In genomic region chr2:164786388-164786885, GRCm38 (mm10) we compare ENCODE assay signal across 7 mouse cellular contexts. TPM values are rescaled to one million over a fixed set of nuclear protein-coding genes. Genes with fewer than 3 reads are reported as not detected.
DNase-seq lines count a peak whose midpoint lies in the region; ATAC-seq and TF ChIP-seq lines count a peak whose summit lies in the region.

No protein-coding gene starts in this region.

- TF ChIP-seq CTCF in spleen, adult 2 months (IDR thresholded peaks at IDR 0.05; ENCODE audit: extremely low read depth, insufficient read depth, insufficient read length, insufficient replicate concordance), result no peak

- no peak for TF ChIP-seq POLR2A in spleen, adult 2 months (IDR thresholded peaks at IDR 0.05; ENCODE audit: low read depth, low read length)

- peak overlapping the region; percentile 75 for H3K9ac ChIP-seq in limb, embryonic 12.5 days (replicated peaks)
- peak overlapping the region; percentile 74 for H3K9ac ChIP-seq in midbrain, embryonic 16.5 days (ENCODE audit: low read depth, low read length)

- H3K27ac ChIP-seq in spleen, adult 2 months (ENCODE audit: insufficient read depth, low read length), result peak overlapping the region; percentile 65; the same call in 1 of the 2 replicates
- peak overlapping the region; percentile 73; the same call in 1 of the 2 replicates for H3K27ac ChIP-seq in limb, embryonic 12.5 days
- H3K27ac ChIP-seq in midbrain, embryonic 16.5 days (ENCODE audit: low read length), result peak overlapping the region; percentile 64

- H3K9me3 ChIP-seq in limb, embryonic 12.5 days, result no peaks in the 10 kb centered on the region
- no peaks in the 10 kb centered on the region for H3K9me3 ChIP-seq in midbrain, embryonic 16.5 days (replicated peaks; ENCODE audit: control insufficient read depth, low read length, poor library complexity, severe bottlenecking)

- peak overlapping the region; percentile 84 for H3K4me2 ChIP-seq in limb, embryonic 12.5 days
- H3K4me2 ChIP-seq in midbrain, embryonic 16.5 days (ENCODE audit: low read length), result peak overlapping the region; percentile 72

- peaks cover 1% of the 10 kb centered on the region; the same call in 1 of the 2 replicates for H3K36me3 ChIP-seq in spleen, adult 2 months (ENCODE audit: control insufficient read depth, insufficient read depth, low read length)
- H3K36me3 ChIP-seq in limb, embryonic 12.5 days, result peaks cover 28% of the 10 kb centered on the region
- H3K36me3 ChIP-seq in midbrain, embryonic 16.5 days (ENCODE audit: control insufficient read depth, insufficient read depth, low read length), result peaks cover 4% of the 10 kb centered on the region

- no peak for DNase-seq in spleen, adult 2 months (ENCODE audit: low read depth in 1 of 2, low spot score in 2 of 2)
- no peak for DNase-seq in spleen, postnatal 10 days (ENCODE audit: low spot score in 2 of 2)
- DNase-seq in left cerebral cortex, adult 18-20 months (ENCODE audit: low spot score in 2 of 2), result no peak

- peak overlapping the region; percentile 85; the same call in 1 of the 2 replicates for H3K4me3 ChIP-seq in spleen, adult 2 months (ENCODE audit: extremely low read depth, insufficient read depth, insufficient read length)
- peak overlapping the region; percentile 68 for H3K4me3 ChIP-seq in limb, embryonic 12.5 days (replicated peaks)
- H3K4me3 ChIP-seq in midbrain, embryonic 16.5 days (ENCODE audit: low read depth, low read length), result peak overlapping the region; percentile 64

- H3K4me1 ChIP-seq in spleen, adult 2 months (ENCODE audit: control insufficient read depth, insufficient read depth, insufficient read length), result peaks cover 7% of the 10 kb centered on the region; the same call in 1 of the 2 replicates
- H3K4me1 ChIP-seq in limb, embryonic 12.5 days (replicated peaks), result peaks cover 12% of the 10 kb centered on the region
- peaks cover 27% of the 10 kb centered on the region for H3K4me1 ChIP-seq in midbrain, embryonic 16.5 days (ENCODE audit: control insufficient read depth, insufficient read depth, low read length)

- WGBS in spleen, adult 2 months, result 27% methylated on average over 15 of the region's 15 CpGs
- 7% methylated on average over 15 of the region's 15 CpGs for WGBS in limb, embryonic 12.5 days
- WGBS in midbrain, embryonic 16.5 days, result 13% methylated on average over 15 of the region's 15 CpGs

- H3K27me3 ChIP-seq in spleen, adult 2 months (ENCODE audit: control insufficient read depth, insufficient read depth, low read length), result no peaks in the 10 kb centered on the region
- 0 out of 2 replicates have a peak, but pooled peaks cover 3% of the 10 kb centered on the region for H3K27me3 ChIP-seq in limb, embryonic 12.5 days
- no peaks in the 10 kb centered on the region for H3K27me3 ChIP-seq in midbrain, embryonic 16.5 days (ENCODE audit: control insufficient read depth, insufficient read depth, low read depth, low read length)

- ATAC-seq in erythroblast, adult 5-6 weeks (replicated peaks; ENCODE audit: low FRiP score, poor library complexity, severe bottlenecking), result peak; percentile 9; the same call in 1 of the 2 replicates
- no peak for ATAC-seq in limb, embryonic 12.5 days (ENCODE audit: insufficient number of reproducible peaks, insufficient read depth, low FRiP score, low TSS enrichment, low read depth)
- peak; percentile 38 for ATAC-seq in midbrain, embryonic 16.5 days
- no peak for ATAC-seq in activated CD4-positive, CD25-positive, alpha-beta regulatory T cell, adult 4 months

RNA-seq across cellular contexts. Expression of gene Snx21, which starts 0.8 kb away (rescaled TPM):
- polyA plus RNA-seq in spleen, adult 2 months (2012; rRNA removed), result 9.5 and 12.9 TPM in 2 replicates
- 2.1 and 2.9 TPM in 2 replicates for total RNA-seq in erythroblast, adult 5-6 weeks (2015; ENCODE audit: low replicate concordance)
- 0.43 and 0.98 TPM in 2 replicates for total RNA-seq in erythroblast, adult 5-6 weeks (2017; ENCODE audit: low replicate concordance)
- 19.0 and 19.2 TPM in 2 replicates for polyA plus RNA-seq in limb, embryonic 12.5 days (2016; fragmentation: Nextera tagmentation; extraction: Ambion mirVana)
- 35.3 and 41.4 TPM in 2 replicates for polyA plus RNA-seq in midbrain, embryonic 16.5 days (2015; fragmentation: Nextera tagmentation; extraction: Ambion mirVana)
- total RNA-seq in left cerebral cortex, adult 18-20 months (2021), result 10 to 100 TPM; 52.9 to 57.0 TPM
- 1 to 10 TPM; 5.0 to 5.1 TPM for polyA plus RNA-seq in activated CD4-positive, CD25-positive, alpha-beta regulatory T cell, adult 4 months (2017; shearing (Covaris generic))

RNA-seq across cellular contexts. Expression of gene Tnnc2, which starts 6.7 kb away (rescaled TPM):
- polyA plus RNA-seq in spleen, adult 2 months (2012; rRNA removed), result not detected in 2 replicates
- not detected in 2 replicates for total RNA-seq in erythroblast, adult 5-6 weeks (2015; ENCODE audit: low replicate concordance)
- not detected in 2 replicates for total RNA-seq in erythroblast, adult 5-6 weeks (2017; ENCODE audit: low replicate concordance)
- 73.9 and 74.6 TPM in 2 replicates for polyA plus RNA-seq in limb, embryonic 12.5 days (2016; fragmentation: Nextera tagmentation; extraction: Ambion mirVana)
- polyA plus RNA-seq in midbrain, embryonic 16.5 days (2015; fragmentation: Nextera tagmentation; extraction: Ambion mirVana), result 0.43 TPM in 1 of 2 replicates, not detected in the other
- 1 to 10 TPM; 1.7 TPM for total RNA-seq in left cerebral cortex, adult 18-20 months (2021)
- not detected for polyA plus RNA-seq in activated CD4-positive, CD25-positive, alpha-beta regulatory T cell, adult 4 months (2017; shearing (Covaris generic))

RNA-seq across cellular contexts. Expression of gene Ube2c, which starts 16.7 kb away (rescaled TPM):
- polyA plus RNA-seq in spleen, adult 2 months (2012; rRNA removed), result 92.8 and 97.2 TPM in 2 replicates
- total RNA-seq in erythroblast, adult 5-6 weeks (2015; ENCODE audit: low replicate concordance), result 268 and 318 TPM in 2 replicates
- total RNA-seq in erythroblast, adult 5-6 weeks (2017; ENCODE audit: low replicate concordance), result 123 and 215 TPM in 2 replicates
- polyA plus RNA-seq in limb, embryonic 12.5 days (2016; fragmentation: Nextera tagmentation; extraction: Ambion mirVana), result 558 and 599 TPM in 2 replicates
- 35.4 and 45.7 TPM in 2 replicates for polyA plus RNA-seq in midbrain, embryonic 16.5 days (2015; fragmentation: Nextera tagmentation; extraction: Ambion mirVana)
- total RNA-seq in left cerebral cortex, adult 18-20 months (2021), result not detected
- 10 to 100 TPM; 46.3 to 68.1 TPM for polyA plus RNA-seq in activated CD4-positive, CD25-positive, alpha-beta regulatory T cell, adult 4 months (2017; shearing (Covaris generic))

RNA-seq across cellular contexts. Expression of gene Acot8, which starts 18.2 kb away (rescaled TPM):
- 44.9 and 54.1 TPM in 2 replicates for polyA plus RNA-seq in spleen, adult 2 months (2012; rRNA removed)
- 9.6 and 10.0 TPM in 2 replicates for total RNA-seq in erythroblast, adult 5-6 weeks (2015; ENCODE audit: low replicate concordance)
- 15.8 and 20.8 TPM in 2 replicates for total RNA-seq in erythroblast, adult 5-6 weeks (2017; ENCODE audit: low replicate concordance)
- polyA plus RNA-seq in limb, embryonic 12.5 days (2016; fragmentation: Nextera tagmentation; extraction: Ambion mirVana), result 13.8 and 14.0 TPM in 2 replicates
- polyA plus RNA-seq in midbrain, embryonic 16.5 days (2015; fragmentation: Nextera tagmentation; extraction: Ambion mirVana), result 17.8 and 19.6 TPM in 2 replicates
- 10 to 100 TPM; 25.5 to 26.1 TPM for total RNA-seq in left cerebral cortex, adult 18-20 months (2021)
- 10 to 100 TPM; 35.1 to 49.1 TPM for polyA plus RNA-seq in activated CD4-positive, CD25-positive, alpha-beta regulatory T cell, adult 4 months (2017; shearing (Covaris generic))

RNA-seq across cellular contexts. Expression of gene Zswim3, which starts 18.5 kb away (rescaled TPM):
- 2.5 and 3.0 TPM in 2 replicates for polyA plus RNA-seq in spleen, adult 2 months (2012; rRNA removed)
- 0.58 and 1.9 TPM in 2 replicates for total RNA-seq in erythroblast, adult 5-6 weeks (2015; ENCODE audit: low replicate concordance)
- total RNA-seq in erythroblast, adult 5-6 weeks (2017; ENCODE audit: low replicate concordance), result 2.0 and 4.5 TPM in 2 replicates
- polyA plus RNA-seq in limb, embryonic 12.5 days (2016; fragmentation: Nextera tagmentation; extraction: Ambion mirVana), result 8.5 TPM in 2 replicates
- 17.0 and 17.4 TPM in 2 replicates for polyA plus RNA-seq in midbrain, embryonic 16.5 days (2015; fragmentation: Nextera tagmentation; extraction: Ambion mirVana)
- total RNA-seq in left cerebral cortex, adult 18-20 months (2021), result 10 to 100 TPM; 10.1 to 10.2 TPM
- 1 to 10 TPM; 3.8 to 5.4 TPM for polyA plus RNA-seq in activated CD4-positive, CD25-positive, alpha-beta regulatory T cell, adult 4 months (2017; shearing (Covaris generic))

Comparison
In these comparisons a context has a peak if more than half of its experiments do, and no peak if none do; other contexts are left out.
1. ATAC-seq: peak in erythroblast, adult 5-6 weeks (single experiment) and midbrain, embryonic 16.5 days (single experiment); none in limb, embryonic 12.5 days (single experiment) and activated CD4-positive, CD25-positive, alpha-beta regulatory T cell, adult 4 months (single experiment).
2. RNA of gene Tnnc2, which starts 6.7 kb away (polyA plus RNA-seq): 73.9 to 74.6 TPM in limb, embryonic 12.5 days; 0.43 TPM in midbrain, embryonic 16.5 days, not detected in activated CD4-positive, CD25-positive, alpha-beta regulatory T cell, adult 4 months and not detected in spleen, adult 2 months; every median in the first group is over 10 times any median in the second.
3. Peak in every context shown above with its lines, with median percentiles within 50 percentile points of each other: H3K27ac ChIP-seq and H3K4me3 ChIP-seq.